Mouse (Mus musculus) thymus, postnatal 10 days (tissue): ENCODE data around the gene Ugt1a2.

Experiments used
- DNase-seq, 2 experiments: peaks; one replicate each; pipeline ENCODE4 v3.0.0; 2021; ENCODE audit warnings: low spot score in 2 of 2

Ugt1a2 gene

GRCm38 (mm10) chr1:88233421-88234247 is 33.2 kb downstream of the Ugt1a2 start:
- DNase-seq: no peak

GRCm38 (mm10) chr1:88234248-88234610 is 33.8 kb downstream of the Ugt1a2 start:
- DNase-seq: no peak

GRCm38 (mm10) chr1:88234646-88235045 is 34.2 kb downstream of the Ugt1a2 start:
- no peak for DNase-seq

- no peak for DNase-seq
Observed at GRCm38 (mm10) chr1:88235046-88235893, 34.9 kb downstream of the Ugt1a2 start.

- DNase-seq: no peak
Observed at GRCm38 (mm10) chr1:88235894-88236415, 35.6 kb downstream of the Ugt1a2 start.

- DNase-seq: no peak
Observed at GRCm38 (mm10) chr1:88237311-88237710, 36.9 kb downstream of the Ugt1a2 start.

GRCm38 (mm10) chr1:88238771-88239170 is 38.4 kb downstream of the Ugt1a2 start:
- no peak for DNase-seq

GRCm38 (mm10) chr1:88240072-88240471 is 39.7 kb downstream of the Ugt1a2 start:
- DNase-seq: no peak

GRCm38 (mm10) chr1:88240579-88240978 is 40.2 kb downstream of the Ugt1a2 start:
- no peak for DNase-seq

GRCm38 (mm10) chr1:88243861-88244260 is 43.5 kb downstream of the Ugt1a2 start:
- no peak for DNase-seq

GRCm38 (mm10) chr1:88245881-88246280 is 45.5 kb downstream of the Ugt1a2 start:
- DNase-seq: no peak

- DNase-seq: no peak
Observed at GRCm38 (mm10) chr1:88246386-88246785, 46.0 kb downstream of the Ugt1a2 start.

- DNase-seq: no peak
Observed at GRCm38 (mm10) chr1:88247660-88248059, 47.3 kb downstream of the Ugt1a2 start.

- no peak for DNase-seq
Observed at GRCm38 (mm10) chr1:88248658-88249057, 48.3 kb downstream of the Ugt1a2 start.

- no peak for DNase-seq
Observed at GRCm38 (mm10) chr1:88249596-88249995, 49.2 kb downstream of the Ugt1a2 start.

GRCm38 (mm10) chr1:88250023-88250422 is 49.6 kb downstream of the Ugt1a2 start:
- DNase-seq: no peak

GRCm38 (mm10) chr1:88253106-88253505 is 52.7 kb downstream of the Ugt1a2 start:
- DNase-seq: no peak

GRCm38 (mm10) chr1:88253540-88253939 is 53.1 kb downstream of the Ugt1a2 start:
- DNase-seq: no peak

- DNase-seq: no peak
Observed at GRCm38 (mm10) chr1:88254793-88255465, 54.5 kb downstream of the Ugt1a2 start.

GRCm38 (mm10) chr1:88255466-88255857 is 55.1 kb downstream of the Ugt1a2 start:
- no peak for DNase-seq

GRCm38 (mm10) chr1:88255989-88256754 is 55.8 kb downstream of the Ugt1a2 start:
- DNase-seq: no peak
